Mouse (Mus musculus) olfactory bulb, adult 2 months (tissue): ENCODE results near the gene Arhgap17.

Experiments used
- CTCF ChIP-seq: fragments of 200-500 bp; IDR thresholded peaks from 2 replicates; pipeline ENCODE4 v1.5.1; 2012; ENCODE audit warnings: low read depth, mild to moderate bottlenecking, low read length, moderate library complexity; ENCODE audit not compliant: insufficient read depth
- POLR2A ChIP-seq: fragments of 200-500 bp; IDR thresholded peaks from 2 replicates; pipeline ENCODE4 v1.6.1; 2012; ENCODE audit warnings: mild to moderate bottlenecking, low read depth, low read length, moderate library complexity; ENCODE audit not compliant: insufficient read depth

DNA sequence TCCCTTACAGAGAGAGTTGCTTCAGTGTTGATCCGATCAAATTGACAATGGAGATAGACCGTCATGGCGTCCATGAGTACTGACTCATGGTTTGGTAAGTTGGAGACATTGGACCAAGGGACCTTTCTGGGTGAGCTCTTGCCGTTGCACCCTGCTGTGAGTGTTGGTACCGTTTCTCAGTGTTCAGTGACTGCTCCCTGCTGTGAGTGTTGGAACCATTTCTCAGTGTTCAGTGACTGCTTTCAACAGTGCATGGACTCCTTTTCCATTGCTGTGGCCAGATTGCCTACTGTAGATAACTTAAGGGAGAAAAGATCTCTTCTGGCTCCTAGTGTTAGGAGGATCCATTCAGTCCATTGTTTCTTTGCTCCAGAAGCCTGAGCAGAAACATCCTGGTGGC is 27.2 kb upstream of the Arhgap17 start:
- TF ChIP-seq POLR2A = no peak
- TF ChIP-seq CTCF = no peak
